Mouse (Mus musculus): Measurements from ENCODE around the gene Wdfy3. TPM values are rescaled to one million over a fixed set of nuclear protein-coding genes. Genes with fewer than 3 reads are reported as not detected.

The Wdfy3 gene
- polyA plus RNA-seq, 1 experiment from 2014 or later, result 17.7 TPM

DNA sequence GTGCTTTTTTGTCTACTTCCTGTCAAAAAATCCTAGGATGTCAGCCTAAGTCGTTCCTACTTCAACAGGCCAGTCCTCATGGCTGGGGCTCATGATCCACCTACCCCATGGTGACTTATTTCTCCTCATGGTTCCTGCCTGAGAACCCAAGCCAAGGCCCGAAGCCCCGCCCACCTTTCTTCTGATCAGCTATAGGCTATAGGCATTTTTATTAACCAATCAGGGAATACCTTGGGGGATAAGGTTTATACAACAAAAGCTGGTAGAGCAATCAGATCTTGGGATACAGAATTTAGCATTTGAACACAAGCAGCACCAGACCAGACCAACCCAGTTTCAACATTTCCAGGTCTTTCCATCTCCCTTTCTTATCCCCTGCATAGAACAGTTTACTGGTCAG, 21.0 kb upstream of the Wdfy3 start:
- no peak overlapping the region for H3K27ac ChIP-seq (replicated peaks; ENCODE audit: low read depth, low read length)
- no peak for DNase-seq (ENCODE audit: low spot score)
- no peaks in the 10 kb centered on the region for H3K4me1 ChIP-seq (ENCODE audit: control insufficient read depth, insufficient read depth, low read length)
- no peak overlapping the region for H3K9ac ChIP-seq (replicated peaks; ENCODE audit: low read length)
- no peak for ATAC-seq (replicated peaks; ENCODE audit: insufficient number of reproducible peaks, low FRiP score, low TSS enrichment, low read depth)
- H3K9me3 ChIP-seq (replicated peaks; ENCODE audit: control insufficient read depth, low read length), result no peaks in the 10 kb centered on the region
- no peak overlapping the region for H3K4me3 ChIP-seq (ENCODE audit: low read depth, low read length)
- H3K27me3 ChIP-seq (ENCODE audit: control insufficient read depth, insufficient read depth, low read length), result no peaks in the 10 kb centered on the region
- H3K36me3 ChIP-seq (replicated peaks; ENCODE audit: control insufficient read depth, insufficient read depth, low read depth, low read length), result no peaks in the 10 kb centered on the region
- 85% methylated on average over 3 of the region's 3 CpGs for WGBS
- no peak overlapping the region for H3K4me2 ChIP-seq (ENCODE audit: low read depth, low read length)

DNA sequence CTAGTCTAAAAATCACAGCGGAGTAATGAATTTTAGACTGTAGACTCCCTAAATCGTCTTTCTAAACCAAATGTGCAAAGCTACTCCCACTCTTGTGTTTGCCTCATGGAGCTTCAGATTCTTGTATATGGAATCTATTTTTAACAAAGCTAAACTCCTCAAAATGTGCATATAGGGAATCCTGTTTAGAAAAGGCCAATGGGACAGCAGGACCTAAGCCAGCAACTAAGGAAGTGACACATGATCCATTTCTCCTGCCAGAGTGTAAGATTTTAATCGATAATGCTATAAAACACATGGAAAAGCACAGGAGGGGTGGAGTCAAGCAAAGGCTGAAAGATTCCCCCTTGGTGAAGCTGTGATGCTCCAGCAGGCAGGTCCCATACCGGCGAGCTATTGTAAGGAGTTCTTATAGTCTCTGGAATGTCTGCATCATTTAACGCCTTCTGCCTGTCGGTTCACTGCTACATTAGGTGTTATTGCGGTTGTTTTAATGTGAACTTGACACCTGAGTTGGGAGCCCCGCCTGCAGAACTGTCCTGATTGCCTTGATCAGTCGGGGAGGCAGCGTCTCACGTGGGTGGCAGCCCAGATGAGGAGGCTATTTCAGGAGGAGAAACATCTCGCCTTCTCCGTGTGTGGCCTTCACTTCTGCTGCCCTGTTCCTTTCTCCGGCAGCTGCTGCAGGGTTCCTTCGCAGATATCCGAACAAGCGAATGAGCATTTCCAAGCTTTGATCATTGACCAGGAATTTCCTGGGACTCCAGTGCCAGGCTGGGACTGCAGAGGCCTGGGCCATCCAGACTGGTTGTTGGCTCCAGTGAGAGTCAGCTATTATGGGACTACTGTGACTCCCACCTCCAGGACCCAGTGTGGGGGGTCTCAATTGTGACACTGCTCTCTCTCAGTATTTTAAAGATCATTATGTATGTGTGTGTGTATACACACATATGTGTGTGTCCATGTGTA, 15.3 kb upstream of the Wdfy3 start:
- Histone ChIP-seq H3K9ac (replicated peaks; ENCODE audit: low read length) (no peak overlapping the region), H3K9me3 (replicated peaks; ENCODE audit: control insufficient read depth, low read length) (no peaks in the 10 kb centered on the region), H3K27ac (replicated peaks; ENCODE audit: low read depth, low read length) (no peak overlapping the region), H3K27me3 (ENCODE audit: control insufficient read depth, insufficient read depth, low read length) (no peaks in the 10 kb centered on the region), H3K36me3 (replicated peaks; ENCODE audit: control insufficient read depth, insufficient read depth, low read depth, low read length) (no peaks in the 10 kb centered on the region), H3K4me1 (ENCODE audit: control insufficient read depth, insufficient read depth, low read length) (no peaks in the 10 kb centered on the region), H3K4me2 (ENCODE audit: low read depth, low read length) (no peak overlapping the region), H3K4me3 (ENCODE audit: low read depth, low read length) (no peak overlapping the region)
- ATAC-seq (replicated peaks; ENCODE audit: insufficient number of reproducible peaks, low FRiP score, low TSS enrichment, low read depth) (no peak), DNase-seq (ENCODE audit: low spot score) (no peak)
- WGBS, result 50% methylated on average over 18 of the region's 18 CpGs

DNA sequence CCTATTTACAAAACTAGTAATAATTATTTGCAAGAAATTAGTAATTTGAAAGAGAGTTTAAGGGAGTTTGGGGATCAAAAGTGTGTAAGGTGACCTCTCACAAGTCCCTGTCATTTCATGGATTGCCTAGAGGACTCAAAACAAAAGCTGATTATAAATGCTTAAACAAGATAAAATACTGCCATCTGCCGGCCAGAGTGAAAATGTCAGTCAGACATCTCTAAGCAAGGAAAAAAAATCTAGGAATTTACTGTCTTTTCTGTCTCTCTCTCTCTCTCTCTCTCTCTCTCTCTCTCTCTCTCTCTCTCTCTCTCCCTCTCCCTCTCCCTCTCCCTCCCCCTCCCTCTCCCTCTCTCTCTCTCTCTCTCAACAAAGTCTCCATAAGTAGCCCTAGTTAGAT, 4.4 kb upstream of the Wdfy3 start:
- no peak overlapping the region for H3K4me2 ChIP-seq (ENCODE audit: low read depth, low read length)
- H3K4me3 ChIP-seq (ENCODE audit: low read depth, low read length), result no peak overlapping the region
- no peaks in the 10 kb centered on the region for H3K36me3 ChIP-seq (replicated peaks; ENCODE audit: control insufficient read depth, insufficient read depth, low read depth, low read length)
- H3K27me3 ChIP-seq (ENCODE audit: control insufficient read depth, insufficient read depth, low read length), result no peaks in the 10 kb centered on the region
- ATAC-seq (replicated peaks; ENCODE audit: insufficient number of reproducible peaks, low FRiP score, low TSS enrichment, low read depth) (no peak), DNase-seq (ENCODE audit: low spot score) (peak; percentile 90)
- no peaks in the 10 kb centered on the region for H3K9me3 ChIP-seq (replicated peaks; ENCODE audit: control insufficient read depth, low read length)
- no peak overlapping the region for H3K27ac ChIP-seq (replicated peaks; ENCODE audit: low read depth, low read length)
- WGBS, result 0% methylated on average over 1 of the region's 1 CpGs
- H3K4me1 ChIP-seq (ENCODE audit: control insufficient read depth, insufficient read depth, low read length), result no peaks in the 10 kb centered on the region
- H3K9ac ChIP-seq (replicated peaks; ENCODE audit: low read length), result no peak overlapping the region

DNA sequence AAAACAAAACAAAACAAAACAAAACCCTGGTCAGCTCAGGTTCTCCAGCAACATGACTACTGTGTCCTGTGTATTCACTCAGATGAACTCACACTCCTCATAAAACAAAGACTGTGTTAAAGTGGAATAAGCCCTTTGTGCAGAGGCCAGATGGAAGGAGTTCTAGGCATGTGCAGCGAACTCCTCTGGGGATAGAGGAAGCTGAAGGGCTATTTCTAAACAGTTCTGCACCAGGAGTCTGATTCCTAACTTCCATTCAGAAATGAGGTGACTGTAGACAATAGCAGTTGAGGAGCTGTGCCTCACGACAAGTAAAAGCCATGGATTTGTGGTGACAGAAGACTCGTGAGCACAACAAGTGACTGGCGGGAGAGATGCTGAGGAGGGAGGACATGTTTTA, 2.3 kb upstream of the Wdfy3 start:
- DNase-seq (ENCODE audit: low spot score) (no peak), ATAC-seq (replicated peaks; ENCODE audit: insufficient number of reproducible peaks, low FRiP score, low TSS enrichment, low read depth) (no peak)
- Histone ChIP-seq H3K4me1 (ENCODE audit: control insufficient read depth, insufficient read depth, low read length) (no peaks in the 10 kb centered on the region), H3K4me3 (ENCODE audit: low read depth, low read length) (no peak overlapping the region), H3K9ac (replicated peaks; ENCODE audit: low read length) (no peak overlapping the region), H3K4me2 (ENCODE audit: low read depth, low read length) (no peak overlapping the region), H3K27me3 (ENCODE audit: control insufficient read depth, insufficient read depth, low read length) (no peaks in the 10 kb centered on the region), H3K27ac (replicated peaks; ENCODE audit: low read depth, low read length) (no peak overlapping the region), H3K36me3 (replicated peaks; ENCODE audit: control insufficient read depth, insufficient read depth, low read depth, low read length) (no peaks in the 10 kb centered on the region), H3K9me3 (replicated peaks; ENCODE audit: control insufficient read depth, low read length) (no peaks in the 10 kb centered on the region)
- WGBS, result 28% methylated on average over 4 of the region's 4 CpGs

DNA sequence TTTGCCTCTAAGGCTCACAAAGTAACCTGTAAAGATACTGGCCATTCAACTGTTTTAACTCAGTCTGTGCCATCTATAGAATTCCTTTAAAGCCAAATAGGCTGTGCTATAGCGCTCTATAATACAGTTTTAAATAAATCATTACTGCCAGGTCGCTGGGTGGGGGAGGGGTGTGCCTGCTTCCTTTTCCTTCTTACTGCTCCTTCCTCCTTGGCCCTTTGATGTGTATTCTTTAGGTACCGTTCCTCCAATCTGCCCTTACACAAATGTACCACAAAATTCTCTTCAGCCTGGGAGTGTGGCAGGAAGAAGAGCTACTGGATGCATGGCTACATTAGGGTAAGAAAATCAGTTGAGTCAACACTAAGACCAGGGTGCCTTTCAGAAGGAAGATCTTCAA, 1.5 kb upstream of the Wdfy3 start:
- 37% methylated on average over 3 of the region's 3 CpGs for WGBS
- no peaks in the 10 kb centered on the region for H3K27me3 ChIP-seq (ENCODE audit: control insufficient read depth, insufficient read depth, low read length)
- ATAC-seq (replicated peaks; ENCODE audit: insufficient number of reproducible peaks, low FRiP score, low TSS enrichment, low read depth) (no peak), DNase-seq (ENCODE audit: low spot score) (no peak)
- H3K36me3 ChIP-seq (replicated peaks; ENCODE audit: control insufficient read depth, insufficient read depth, low read depth, low read length), result no peaks in the 10 kb centered on the region
- no peaks in the 10 kb centered on the region for H3K9me3 ChIP-seq (replicated peaks; ENCODE audit: control insufficient read depth, low read length)
- no peak overlapping the region for H3K4me2 ChIP-seq (ENCODE audit: low read depth, low read length)
- no peaks in the 10 kb centered on the region for H3K4me1 ChIP-seq (ENCODE audit: control insufficient read depth, insufficient read depth, low read length)
- no peak overlapping the region for H3K4me3 ChIP-seq (ENCODE audit: low read depth, low read length)
- H3K9ac ChIP-seq (replicated peaks; ENCODE audit: low read length), result no peak overlapping the region
- no peak overlapping the region for H3K27ac ChIP-seq (replicated peaks; ENCODE audit: low read depth, low read length)

DNA sequence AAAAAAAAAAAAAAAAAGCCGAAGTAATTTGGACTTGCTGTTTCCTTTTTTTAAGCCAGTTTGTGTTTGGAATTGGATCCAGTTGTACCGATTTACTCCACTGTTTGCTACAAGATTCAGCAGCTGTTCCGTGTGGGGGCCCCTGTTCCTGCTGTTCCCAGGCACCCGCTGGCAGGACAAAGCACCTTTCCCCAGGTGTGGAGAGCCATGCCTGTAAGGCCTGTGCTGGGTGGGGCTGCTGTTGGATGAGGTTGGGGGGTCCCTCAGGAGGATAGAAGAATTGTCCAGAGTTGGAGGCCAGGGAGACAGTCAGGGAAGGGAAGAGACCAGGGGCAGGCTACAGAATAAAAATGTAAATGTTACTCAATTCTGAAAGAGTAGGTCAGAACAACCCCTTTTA, 1.1 kb upstream of the Wdfy3 start:
- Histone ChIP-seq H3K9ac (replicated peaks; ENCODE audit: low read length) (no peak overlapping the region), H3K9me3 (replicated peaks; ENCODE audit: control insufficient read depth, low read length) (no peaks in the 10 kb centered on the region), H3K36me3 (replicated peaks; ENCODE audit: control insufficient read depth, insufficient read depth, low read depth, low read length) (no peaks in the 10 kb centered on the region), H3K27ac (replicated peaks; ENCODE audit: low read depth, low read length) (no peak overlapping the region), H3K4me1 (ENCODE audit: control insufficient read depth, insufficient read depth, low read length) (no peaks in the 10 kb centered on the region), H3K27me3 (ENCODE audit: control insufficient read depth, insufficient read depth, low read length) (no peaks in the 10 kb centered on the region), H3K4me3 (ENCODE audit: low read depth, low read length) (no peak overlapping the region), H3K4me2 (ENCODE audit: low read depth, low read length) (peak overlapping the region; percentile 68; the same call in 1 of the 2 replicates)
- DNase-seq (ENCODE audit: low spot score) (no peak), ATAC-seq (replicated peaks; ENCODE audit: insufficient number of reproducible peaks, low FRiP score, low TSS enrichment, low read depth) (no peak)
- WGBS, result 22% methylated on average over 4 of the region's 4 CpGs

DNA sequence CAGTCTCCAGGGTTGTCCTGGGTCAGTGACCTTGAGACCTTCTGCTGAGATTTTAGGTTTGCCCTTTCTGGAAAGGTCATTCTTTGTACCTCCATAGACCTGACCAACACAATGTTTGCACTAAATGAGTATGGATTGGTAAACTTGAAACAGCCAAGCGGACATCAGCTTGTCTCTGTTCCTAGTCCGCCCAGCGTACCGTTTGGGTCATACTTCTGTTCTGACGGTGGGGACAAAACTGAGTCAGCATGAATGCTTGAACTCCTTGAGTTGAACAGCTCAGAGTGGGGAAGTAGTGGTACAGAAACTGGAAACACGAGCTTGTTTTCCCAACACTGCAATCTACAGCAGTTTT, 670 bp upstream of the Wdfy3 start:
- Histone ChIP-seq H3K27me3 (ENCODE audit: control insufficient read depth, insufficient read depth, low read length) (no peaks in the 10 kb centered on the region), H3K4me1 (ENCODE audit: control insufficient read depth, insufficient read depth, low read length) (no peaks in the 10 kb centered on the region), H3K9me3 (replicated peaks; ENCODE audit: control insufficient read depth, low read length) (no peaks in the 10 kb centered on the region), H3K9ac (replicated peaks; ENCODE audit: low read length) (peak overlapping the region; percentile 98), H3K27ac (replicated peaks; ENCODE audit: low read depth, low read length) (peak overlapping the region; percentile 71; the same call in 1 of the 2 replicates), H3K36me3 (replicated peaks; ENCODE audit: control insufficient read depth, insufficient read depth, low read depth, low read length) (no peaks in the 10 kb centered on the region), H3K4me2 (ENCODE audit: low read depth, low read length) (peak overlapping the region; percentile 68), H3K4me3 (ENCODE audit: low read depth, low read length) (peak overlapping the region; percentile 93)
- ATAC-seq (replicated peaks; ENCODE audit: insufficient number of reproducible peaks, low FRiP score, low TSS enrichment, low read depth) (no peak), DNase-seq (ENCODE audit: low spot score) (peak; percentile 51)
- WGBS, result 10% methylated on average over 6 of the region's 6 CpGs

DNA sequence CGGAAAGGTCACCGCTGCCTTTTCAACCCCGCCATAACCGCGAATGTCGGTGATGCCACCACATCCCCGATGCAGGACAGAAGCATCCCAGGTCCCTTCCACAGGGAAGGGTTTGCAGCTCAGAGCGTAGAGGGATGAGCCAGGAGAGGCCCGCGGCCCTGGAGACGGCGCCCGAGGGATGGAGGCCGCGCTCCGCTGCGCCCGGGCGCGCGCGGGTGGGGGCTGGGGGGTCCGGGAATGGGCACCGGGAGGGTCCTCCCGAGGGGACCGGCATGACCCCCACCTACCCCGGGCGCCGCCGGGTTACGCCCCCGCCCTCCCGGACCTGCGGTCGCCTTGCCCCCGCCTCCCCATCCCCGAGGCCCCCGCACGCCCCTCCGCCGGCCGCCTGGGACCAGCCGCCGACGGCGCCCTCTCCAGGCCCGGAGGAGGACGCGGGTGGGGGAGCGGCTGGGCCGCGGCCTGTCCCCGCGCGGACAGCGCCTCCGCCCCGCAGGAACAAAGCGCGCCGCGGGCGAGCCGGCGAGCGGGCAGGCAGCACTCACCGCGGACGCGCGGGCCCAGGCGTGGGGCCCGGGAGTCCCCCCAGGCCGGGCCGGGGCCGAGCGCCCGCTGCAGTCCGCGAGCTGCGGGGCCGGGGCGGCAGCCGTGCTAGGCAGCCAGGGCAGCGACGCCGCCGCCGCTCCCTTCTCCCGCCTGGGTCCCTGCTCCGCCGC, 512 bp downstream of the Wdfy3 start:
- WGBS, result under 1% methylated on average over 63 of the region's 92 CpGs
- Histone ChIP-seq H3K4me1 (ENCODE audit: control insufficient read depth, insufficient read depth, low read length) (no peaks in the 10 kb centered on the region), H3K9ac (replicated peaks; ENCODE audit: low read length) (peak overlapping the region; percentile 98), H3K36me3 (replicated peaks; ENCODE audit: control insufficient read depth, insufficient read depth, low read depth, low read length) (no peaks in the 10 kb centered on the region), H3K27ac (replicated peaks; ENCODE audit: low read depth, low read length) (peak overlapping the region; percentile 93), H3K4me3 (ENCODE audit: low read depth, low read length) (peak overlapping the region; percentile 93), H3K27me3 (ENCODE audit: control insufficient read depth, insufficient read depth, low read length) (no peaks in the 10 kb centered on the region), H3K4me2 (ENCODE audit: low read depth, low read length) (peak overlapping the region; percentile 57), H3K9me3 (replicated peaks; ENCODE audit: control insufficient read depth, low read length) (no peaks in the 10 kb centered on the region)
- ATAC-seq (replicated peaks; ENCODE audit: insufficient number of reproducible peaks, low FRiP score, low TSS enrichment, low read depth) (peak; percentile 72), DNase-seq (ENCODE audit: low spot score) (peak; percentile 71)
